Mouse (Mus musculus): ENCODE results near the gene Bcl2. TPM values are rescaled to one million over a fixed set of nuclear protein-coding genes. Genes with fewer than 3 reads are reported as not detected.

The Bcl2 gene
- total RNA-seq, 1 experiment = 0.98 TPM

GRCm38 (mm10) chr1:106567506-106567905 is 146.6 kb downstream of the Bcl2 start:
- H3K9ac ChIP-seq (ENCODE audit: insufficient read depth, low read depth, low read length, poor library complexity, severe bottlenecking) = no peak overlapping the region
- H3K4me1 ChIP-seq (ENCODE audit: control insufficient read depth in 2 of 2, insufficient read depth in 2 of 2, low read length in 2 of 2, poor library complexity in 1 of 2) = peaks cover 2 to 13% of the 10 kb centered on the region in 2 experiments; a peak in 2 of 4 replicates
- H3K27ac ChIP-seq (ENCODE audit: insufficient read depth, low read depth, low read length, poor library complexity, severe bottlenecking) = no peak overlapping the region
- DNase-seq (ENCODE audit: low read depth, low spot score) = no peak
- H3K36me3 ChIP-seq (ENCODE audit: control insufficient read depth, insufficient read depth, low read length, poor library complexity, severe bottlenecking) = no peaks in the 10 kb centered on the region
- no peaks in the 10 kb centered on the region for H3K9me3 ChIP-seq (ENCODE audit: control insufficient read depth, insufficient read depth, low read depth, low read length)
- TF ChIP-seq ZC3H11A (IDR thresholded peaks at IDR 0.05; ENCODE audit: borderline replicate concordance, low read depth, low read length) (no peak), HCFC1 (IDR thresholded peaks at IDR 0.05; ENCODE audit: borderline replicate concordance, insufficient read depth, low read length) (no peak), MAFK (IDR thresholded peaks at IDR 0.05; ENCODE audit: insufficient read depth, low read depth, low read length) (no peak), CHD2 (IDR thresholded peaks at IDR 0.05; ENCODE audit: low read depth, low read length) (no peak), ZNF384 (IDR thresholded peaks at IDR 0.05; ENCODE audit: low read depth, low read length) (no peak)
- no peak overlapping the region for H3K4me3 ChIP-seq (ENCODE audit: insufficient read depth in 1 of 2, low read depth in 1 of 2, low read length in 2 of 2, poor library complexity in 1 of 2, severe bottlenecking in 1 of 2)
- in situ Hi-C loops (cut with MboI; ENCODE audit: low sequenced_read_pairs in 2 of 2, unreplicated experiment in 2 of 2) = no loop called here

GRCm38 (mm10) chr1:106566120-106567086 is 147.7 kb downstream of the Bcl2 start:
- H3K27ac ChIP-seq (ENCODE audit: insufficient read depth, low read depth, low read length, poor library complexity, severe bottlenecking) = no peak overlapping the region
- no peak for DNase-seq (ENCODE audit: low read depth, low spot score)
- no peaks in the 10 kb centered on the region for H3K9me3 ChIP-seq (ENCODE audit: control insufficient read depth, insufficient read depth, low read depth, low read length)
- no peaks in the 10 kb centered on the region for H3K36me3 ChIP-seq (ENCODE audit: control insufficient read depth, insufficient read depth, low read length, poor library complexity, severe bottlenecking)
- in situ Hi-C loops (cut with MboI; ENCODE audit: low sequenced_read_pairs in 2 of 2, unreplicated experiment in 2 of 2) = no loop called here
- TF ChIP-seq ZNF384 (IDR thresholded peaks at IDR 0.05; ENCODE audit: low read depth, low read length) = no peak
- no peak for TF ChIP-seq ZC3H11A (IDR thresholded peaks at IDR 0.05; ENCODE audit: borderline replicate concordance, low read depth, low read length)
- no peak for TF ChIP-seq MAFK (IDR thresholded peaks at IDR 0.05; ENCODE audit: insufficient read depth, low read depth, low read length)
- no peak for TF ChIP-seq HCFC1 (IDR thresholded peaks at IDR 0.05; ENCODE audit: borderline replicate concordance, insufficient read depth, low read length)
- no peak for TF ChIP-seq CHD2 (IDR thresholded peaks at IDR 0.05; ENCODE audit: low read depth, low read length)
- H3K4me1 ChIP-seq (ENCODE audit: control insufficient read depth in 2 of 2, insufficient read depth in 2 of 2, low read length in 2 of 2, poor library complexity in 1 of 2) = peaks cover 2 to 15% of the 10 kb centered on the region in 2 experiments; a peak in 2 of 4 replicates
- H3K9ac ChIP-seq (ENCODE audit: insufficient read depth, low read depth, low read length, poor library complexity, severe bottlenecking) = no peak overlapping the region
- no peak overlapping the region for H3K4me3 ChIP-seq (ENCODE audit: insufficient read depth in 1 of 2, low read depth in 1 of 2, low read length in 2 of 2, poor library complexity in 1 of 2, severe bottlenecking in 1 of 2)

- in situ Hi-C loops (cut with MboI; ENCODE audit: low sequenced_read_pairs in 2 of 2, unreplicated experiment in 2 of 2) = no loop called here
- Histone ChIP-seq H3K4me1 (ENCODE audit: control insufficient read depth in 2 of 2, insufficient read depth in 2 of 2, low read length in 2 of 2, poor library complexity in 1 of 2) (peaks cover 2 to 20% of the 10 kb centered on the region in 2 experiments; a peak in 2 of 4 replicates), H3K4me3 (ENCODE audit: insufficient read depth in 1 of 2, low read depth in 1 of 2, low read length in 2 of 2, poor library complexity in 1 of 2, severe bottlenecking in 1 of 2) (no peak overlapping the region), H3K9me3 (ENCODE audit: control insufficient read depth, insufficient read depth, low read depth, low read length) (no peaks in the 10 kb centered on the region), H3K36me3 (ENCODE audit: control insufficient read depth, insufficient read depth, low read length, poor library complexity, severe bottlenecking) (no peaks in the 10 kb centered on the region), H3K27ac (ENCODE audit: insufficient read depth, low read depth, low read length, poor library complexity, severe bottlenecking) (no peak overlapping the region), H3K9ac (ENCODE audit: insufficient read depth, low read depth, low read length, poor library complexity, severe bottlenecking) (no peak overlapping the region)
- no peak for TF ChIP-seq ZC3H11A (IDR thresholded peaks at IDR 0.05; ENCODE audit: borderline replicate concordance, low read depth, low read length)
- TF ChIP-seq ZNF384 (IDR thresholded peaks at IDR 0.05; ENCODE audit: low read depth, low read length) = no peak
- TF ChIP-seq HCFC1 (IDR thresholded peaks at IDR 0.05; ENCODE audit: borderline replicate concordance, insufficient read depth, low read length) = no peak
- DNase-seq (ENCODE audit: low read depth, low spot score) = no peak
These were observed 148.8 kb downstream of the Bcl2 start for GRCm38 (mm10) chr1:106565238-106565637.

DNA sequence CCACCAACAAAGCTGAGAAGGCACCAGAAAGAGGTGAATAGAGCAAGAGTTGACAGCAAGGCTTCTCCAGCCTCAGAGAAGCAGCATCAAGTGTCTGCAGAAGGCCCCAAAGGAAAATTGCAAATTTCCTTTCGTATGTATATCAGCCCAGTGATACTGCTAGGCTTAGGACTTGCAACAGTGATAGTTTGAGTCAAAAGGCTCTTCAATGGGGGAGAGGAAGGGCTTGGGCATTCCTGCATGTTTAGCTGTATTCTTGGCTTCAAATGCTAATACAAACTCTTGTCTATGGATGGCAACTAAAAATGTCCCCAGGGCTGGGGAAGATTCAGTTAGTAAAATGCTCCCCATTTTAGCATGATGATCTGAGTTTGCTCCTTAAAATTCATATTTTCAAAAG is 149.6 kb downstream of the Bcl2 start:
- in situ Hi-C loops (cut with MboI; ENCODE audit: low sequenced_read_pairs in 2 of 2, unreplicated experiment in 2 of 2) = no loop called here

More for the DNA sequence above, 149.6 kb downstream of the Bcl2 start:
- Histone ChIP-seq H3K27ac (ENCODE audit: insufficient read depth, low read depth, low read length, poor library complexity, severe bottlenecking) (no peak overlapping the region), H3K9ac (ENCODE audit: insufficient read depth, low read depth, low read length, poor library complexity, severe bottlenecking) (no peak overlapping the region), H3K9me3 (ENCODE audit: control insufficient read depth, insufficient read depth, low read depth, low read length) (no peaks in the 10 kb centered on the region), H3K4me1 (ENCODE audit: control insufficient read depth in 2 of 2, insufficient read depth in 2 of 2, low read length in 2 of 2, poor library complexity in 1 of 2) (peaks cover 2 to 20% of the 10 kb centered on the region in 2 experiments; a peak in 2 of 4 replicates), H3K4me3 (ENCODE audit: insufficient read depth in 1 of 2, low read depth in 1 of 2, low read length in 2 of 2, poor library complexity in 1 of 2, severe bottlenecking in 1 of 2) (no peak overlapping the region), H3K36me3 (ENCODE audit: control insufficient read depth, insufficient read depth, low read length, poor library complexity, severe bottlenecking) (no peaks in the 10 kb centered on the region)
- TF ChIP-seq CHD2 (IDR thresholded peaks at IDR 0.05; ENCODE audit: low read depth, low read length) = no peak
- no peak for TF ChIP-seq ZNF384 (IDR thresholded peaks at IDR 0.05; ENCODE audit: low read depth, low read length)
- TF ChIP-seq HCFC1 (IDR thresholded peaks at IDR 0.05; ENCODE audit: borderline replicate concordance, insufficient read depth, low read length) = no peak
- TF ChIP-seq MAFK (IDR thresholded peaks at IDR 0.05; ENCODE audit: insufficient read depth, low read depth, low read length) = no peak
- no peak for TF ChIP-seq ZC3H11A (IDR thresholded peaks at IDR 0.05; ENCODE audit: borderline replicate concordance, low read depth, low read length)
- peak; percentile 25 for DNase-seq (ENCODE audit: low read depth, low spot score)
